In the genomic region with DNA sequence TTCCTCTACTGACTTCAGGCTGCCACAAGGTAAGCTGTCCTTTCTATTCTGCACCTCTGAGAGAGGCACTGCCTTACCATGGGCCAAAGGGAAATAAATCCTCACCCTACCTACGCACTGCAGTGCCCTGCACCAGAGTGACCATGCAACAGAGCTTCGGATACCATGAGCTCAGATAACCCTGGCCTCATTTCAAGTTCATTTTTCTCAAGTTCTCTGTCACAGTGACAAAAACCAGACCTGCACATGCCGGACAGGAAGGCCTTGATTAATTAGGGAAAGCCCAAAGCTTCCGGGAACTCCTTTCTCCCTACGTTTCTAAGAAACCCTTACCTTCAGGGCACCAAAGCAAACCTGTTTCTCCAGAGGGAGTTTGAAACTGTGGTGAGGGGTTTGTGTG, we compare ENCODE assay signal across 19 mouse cellular contexts. TPM values are rescaled to one million over a fixed set of nuclear protein-coding genes. Genes with fewer than 3 reads are reported as not detected.
DNase-seq lines count a peak whose midpoint lies in the region; ATAC-seq and TF ChIP-seq lines count a peak whose summit lies in the region.
"Had no signal": no experiment of that assay in that cellular context is flagged by ENCODE, and none has a peak within 500 bp of the region (broad histone marks: within the 10 kb centered on the region; RNA-seq: fewer than 3 reads in every experiment).

No protein-coding gene starts in this region.

- H3K36me3 ChIP-seq in heart, embryonic 13.5 days, result peaks cover 84% of the 10 kb centered on the region
- H3K36me3 ChIP-seq in heart, adult 2 months (ENCODE audit: control insufficient read depth, insufficient read depth, low read length), result no peaks in the 10 kb centered on the region

- intact Hi-C loops in heart, adult 2 months (cut with DNase I), result no loop called here

- no peaks in the 10 kb centered on the region for H3K27me3 ChIP-seq in heart, embryonic 13.5 days (replicated peaks)
- H3K27me3 ChIP-seq in heart, adult 2 months (ENCODE audit: control insufficient read depth, insufficient read depth, low read length), result no peaks in the 10 kb centered on the region
- H3K27me3 ChIP-seq: forebrain, embryonic 13.5 days; hindbrain, embryonic 13.5 days had no signal

- TF ChIP-seq POLR2A in heart, adult 2 months (IDR thresholded peaks at IDR 0.05; ENCODE audit: insufficient read depth, low read depth, low read length), result no peak

- no peaks in the 10 kb centered on the region for H3K79me2 ChIP-seq in heart, adult 2 months (replicated peaks; ENCODE audit: control insufficient read depth, insufficient read depth, low read length)

- no peak for ATAC-seq in heart, embryonic 13.5 days (ENCODE audit: extremely low read depth, insufficient number of reproducible peaks, low FRiP score, low TSS enrichment)
- ATAC-seq: forebrain, embryonic 13.5 days had no signal

- 25% methylated on average over 5 of the region's 5 CpGs for WGBS in heart, embryonic 13.5 days
- WGBS in heart, adult 2 months, result 34% methylated on average over 5 of the region's 5 CpGs

- H3K4me2 ChIP-seq in heart, embryonic 13.5 days, result no peak overlapping the region
- H3K4me2 ChIP-seq: forebrain, embryonic 13.5 days; hindbrain, embryonic 13.5 days had no signal

- no peak for TF ChIP-seq EP300 in heart, adult 2 months (IDR thresholded peaks at IDR 0.05; ENCODE audit: insufficient read depth, low read depth, low read length)

- H3K9ac ChIP-seq in heart, embryonic 13.5 days, result no peak overlapping the region
- no peak overlapping the region for H3K9ac ChIP-seq in heart, adult 2 months (ENCODE audit: low read depth, low read length)
- H3K9ac ChIP-seq: forebrain, embryonic 13.5 days; hindbrain, embryonic 13.5 days had no signal

- H3K4me1 ChIP-seq in heart, embryonic 13.5 days, result peaks cover 23% of the 10 kb centered on the region
- peaks cover 1% of the 10 kb centered on the region; the same call in 1 of the 2 replicates for H3K4me1 ChIP-seq in heart, adult 2 months (ENCODE audit: control insufficient read depth, insufficient read depth, low read length)

- H3K9me3 ChIP-seq in heart, embryonic 13.5 days, result no peaks in the 10 kb centered on the region
- H3K9me3 ChIP-seq: forebrain, embryonic 13.5 days; hindbrain, embryonic 13.5 days had no signal

- H3K4me3 ChIP-seq in heart, embryonic 13.5 days, result no peak overlapping the region
- no peak overlapping the region for H3K4me3 ChIP-seq in heart, adult 2 months
- H3K4me3 ChIP-seq: forebrain, embryonic 13.5 days; hindbrain, embryonic 13.5 days had no signal

- H3K27ac ChIP-seq in heart, embryonic 13.5 days (replicated peaks), result peak overlapping the region; percentile 61; the same call in 1 of the 2 replicates
- H3K27ac ChIP-seq in heart, adult 2 months, result no peak overlapping the region
- H3K27ac ChIP-seq: forebrain, embryonic 13.5 days; hindbrain, embryonic 13.5 days had no signal

- peak; percentile 35 for DNase-seq in adrenal gland, adult 8-10 months
- DNase-seq in adrenal gland, postnatal 4 days (ENCODE audit: low spot score in 2 of 2), result no peak
- no peak for DNase-seq in heart, adult 2 months
- DNase-seq in heart, postnatal 4 days, result peak; percentile 32
- no peak for DNase-seq in spleen, postnatal 14 days (ENCODE audit: low spot score in 2 of 2)
- DNase-seq in right cerebral cortex, postnatal 4 days, result no peak
- DNase-seq: cerebellum, adult 2 months; cerebellum, postnatal 25 days; embryo, embryonic 11 days; kidney, adult 9 months; kidney, postnatal 14 days; lung, postnatal 4 days; midbrain, embryonic 14.5 days; right cerebral cortex, postnatal 14 days; thymus, adult 2 months; thymus, postnatal 4 days had no signal

- no peak for TF ChIP-seq CTCF in heart, adult 2 months (IDR thresholded peaks at IDR 0.05)

RNA-seq across cellular contexts. Expression of a gene that starts 6.6 kb away (rescaled TPM):
- total RNA-seq in adrenal gland, adult 8-10 months (2022), result 10 to 100 TPM; 12.2 to 36.5 (median 16.9) TPM
- 10 to 100 TPM; 27.7 to 38.2 TPM for total RNA-seq in adrenal gland, postnatal 4 days (2021)
- polyA plus RNA-seq in heart, embryonic 13.5 days (2015; fragmentation: Nextera tagmentation; extraction: Ambion mirVana), result 40.7 and 42.0 TPM in 2 replicates
- 1 to 10 TPM; 4.4 to 7.9 TPM for total RNA-seq in heart, adult 2 months (2021)
- 7.6 and 12.4 TPM in 2 replicates for polyA plus RNA-seq in heart, adult 2 months (2012; rRNA removed)
- 10 to 100 TPM; 23.5 to 30.4 TPM for total RNA-seq in heart, postnatal 4 days (2021)

RNA-seq across cellular contexts. Expression of a gene that starts 30.4 kb away (rescaled TPM):
- total RNA-seq in adrenal gland, adult 8-10 months (2022), result 10 to 100 TPM in 2 of 4 experiments, 1 to 10 TPM in 2; 6.8 to 12.1 (median 8.9) TPM
- total RNA-seq in adrenal gland, postnatal 4 days (2021), result 1 to 10 TPM; 9.1 to 9.3 TPM
- polyA plus RNA-seq in heart, embryonic 13.5 days (2015; fragmentation: Nextera tagmentation; extraction: Ambion mirVana), result 8.1 and 9.6 TPM in 2 replicates
- total RNA-seq in heart, adult 2 months (2021), result 1 to 10 TPM; 6.5 to 7.6 TPM
- 7.7 and 10.5 TPM in 2 replicates for polyA plus RNA-seq in heart, adult 2 months (2012; rRNA removed)
- 1 to 10 TPM; 7.3 to 7.8 TPM for total RNA-seq in heart, postnatal 4 days (2021)

RNA-seq across cellular contexts. Expression of a gene that starts 30.5 kb away (rescaled TPM):
- total RNA-seq in adrenal gland, adult 8-10 months (2022), result 10 to 100 TPM; 27.5 to 34.8 (median 31.5) TPM
- total RNA-seq in adrenal gland, postnatal 4 days (2021), result 10 to 100 TPM; 34.7 to 37.2 TPM
- polyA plus RNA-seq in heart, embryonic 13.5 days (2015; fragmentation: Nextera tagmentation; extraction: Ambion mirVana), result 8.0 and 9.2 TPM in 2 replicates
- 10 to 100 TPM; 22.1 to 26.4 TPM for total RNA-seq in heart, adult 2 months (2021)
- polyA plus RNA-seq in heart, adult 2 months (2012; rRNA removed), result 13.0 and 18.6 TPM in 2 replicates
- total RNA-seq in heart, postnatal 4 days (2021), result 10 to 100 TPM; 32.3 to 33.3 TPM

Comparison
In these comparisons a context has a peak if more than half of its experiments do, and no peak if none do; other contexts are left out.
1. DNase-seq: peak in adrenal gland, adult 8-10 months (single experiment) and heart, postnatal 4 days (single experiment); none in adrenal gland, postnatal 4 days (0 of 2), heart, adult 2 months (0 of 2), spleen, postnatal 14 days (0 of 2) and right cerebral cortex, postnatal 4 days (single experiment).